Mouse (Mus musculus): ENCODE results near the gene Wfdc3. TPM values are rescaled to one million over a fixed set of nuclear protein-coding genes. Genes with fewer than 3 reads are reported as not detected.

The Wfdc3 gene
- polyA plus RNA-seq (2015; fragmentation: Nextera tagmentation; extraction: Ambion mirVana), result 0.64 and 1.1 TPM in 2 replicates

DNA sequence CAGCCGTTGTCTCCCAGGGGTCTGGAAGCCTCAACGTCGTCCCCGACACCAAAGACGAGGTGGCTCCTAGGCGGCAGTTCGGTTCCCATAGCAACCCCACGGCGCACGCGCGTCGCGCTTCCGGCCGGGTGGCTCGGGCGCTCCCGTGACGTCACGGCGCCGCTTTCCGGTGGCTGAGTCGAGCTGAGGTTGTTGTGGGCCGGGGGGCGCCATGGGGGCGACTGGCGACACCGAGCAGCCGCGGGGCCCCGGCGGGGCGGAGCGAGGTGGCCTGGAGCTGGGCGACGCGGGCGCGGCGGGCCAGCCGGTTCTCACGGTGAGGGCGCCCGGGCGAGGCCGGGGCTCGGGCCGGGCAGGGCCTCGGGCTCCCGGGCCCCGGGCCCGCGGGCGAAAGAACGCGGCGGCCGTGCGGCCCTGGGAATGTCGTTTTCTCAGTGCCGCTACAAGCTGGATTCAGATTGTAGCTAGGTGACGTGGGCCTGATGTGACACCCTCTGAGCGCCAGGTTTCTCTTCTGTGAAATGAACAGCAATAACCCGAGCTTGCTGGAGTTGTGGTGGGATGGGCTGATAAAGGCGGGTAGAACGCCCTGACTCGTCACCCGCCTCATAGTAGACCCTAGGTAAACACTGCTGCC, at the start of gene Wfdc3, which contains the start of gene Dnttip1:
Gene Wfdc3 (minus strand): TSS at position 89 of the 637 bp plus-strand sequence.
Gene Dnttip1 (plus strand): TSS at position 141 of the 637 bp plus-strand sequence.
- Histone ChIP-seq H3K4me3 (replicated peaks; ENCODE audit: low read depth, low read length) (peak within 1 kb of the TSS; percentile 93), H3K9ac (ENCODE audit: low read depth, low read length) (peak within 1 kb of the TSS; percentile 96), H3K9me3 (replicated peaks; ENCODE audit: low read length) (no peaks in the 10 kb centered on the region), H3K27me3 (ENCODE audit: insufficient read depth, low read length) (no peaks in the 10 kb centered on the region), H3K4me1 (replicated peaks; ENCODE audit: insufficient read depth, low read length) (peaks cover 13% of the 10 kb centered on the region; the same call in 1 of the 2 replicates), H3K4me2 (ENCODE audit: low read length) (peak within 1 kb of the TSS; percentile 94), H3K36me3 (ENCODE audit: insufficient read depth, low read length) (peaks cover 11% of the 10 kb centered on the region), H3K27ac (peak within 1 kb of the TSS; percentile 76)
- under 1% methylated on average over 70 of the region's 70 CpGs for WGBS
- peak; percentile 85 for ATAC-seq (replicated peaks; ENCODE audit: low FRiP score, low read depth)
- no peak for TF ChIP-seq CTCF (IDR thresholded peaks at IDR 0.05; ENCODE audit: low read depth)
- peak; percentile 91 for DNase-seq (ENCODE audit: low spot score)

DNA sequence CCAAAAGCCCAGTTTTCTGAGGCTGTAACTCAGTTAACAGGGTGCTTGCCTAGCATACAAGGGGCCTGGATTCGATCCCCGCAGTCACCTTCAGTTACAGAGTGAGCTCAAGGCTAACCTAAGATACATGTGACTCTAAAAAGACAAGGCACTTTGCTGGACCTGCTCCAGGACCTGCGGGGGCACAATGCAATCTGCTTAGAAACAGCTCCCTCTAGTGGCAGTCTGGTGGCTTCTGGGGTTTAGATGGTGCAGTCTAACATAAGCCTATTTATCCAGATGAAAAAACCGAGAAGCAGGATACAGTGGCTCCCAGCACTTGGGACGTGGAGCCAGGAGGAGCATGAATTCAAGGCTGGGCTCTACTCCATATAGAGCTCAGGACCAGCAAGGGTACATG, 48.6 kb upstream of the Wfdc3 start:
- ATAC-seq (replicated peaks; ENCODE audit: low FRiP score, low read depth), result peak; percentile 44; the same call in 1 of the 2 replicates
- peaks cover 46% of the 10 kb centered on the region for H3K36me3 ChIP-seq (ENCODE audit: insufficient read depth, low read length)

DNA sequence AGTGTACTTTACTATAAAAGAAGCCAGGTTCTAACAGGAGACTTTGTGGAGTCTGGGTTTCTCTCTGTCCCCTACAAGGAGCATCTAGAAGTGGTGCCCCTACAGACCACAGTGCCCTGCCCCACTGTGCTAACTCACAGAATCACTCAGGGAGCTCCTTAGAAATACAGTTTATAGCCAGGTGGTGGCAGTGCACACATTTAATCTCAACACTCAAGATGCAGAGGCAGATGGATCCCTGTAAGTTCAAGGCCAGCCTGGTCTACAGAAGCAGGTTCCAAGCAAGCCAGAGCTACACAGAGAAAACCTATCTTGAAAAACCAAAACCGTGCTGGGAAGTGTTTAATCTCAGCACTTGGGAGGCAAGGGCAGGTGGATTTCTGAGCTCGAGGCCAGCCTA, 48.0 kb upstream of the Wfdc3 start:
- Histone ChIP-seq H3K4me1 (replicated peaks; ENCODE audit: insufficient read depth, low read length) (no peaks in the 10 kb centered on the region), H3K9me3 (replicated peaks; ENCODE audit: low read length) (no peaks in the 10 kb centered on the region), H3K4me3 (replicated peaks; ENCODE audit: low read depth, low read length) (no peak overlapping the region), H3K9ac (ENCODE audit: low read depth, low read length) (no peak overlapping the region), H3K4me2 (ENCODE audit: low read length) (no peak overlapping the region), H3K36me3 (ENCODE audit: insufficient read depth, low read length) (peaks cover 46% of the 10 kb centered on the region), H3K27ac (no peak overlapping the region), H3K27me3 (ENCODE audit: insufficient read depth, low read length) (no peaks in the 10 kb centered on the region)
- no peak for ATAC-seq (replicated peaks; ENCODE audit: low FRiP score, low read depth)
- peak; percentile 24; the same call in 1 of the 2 replicates for TF ChIP-seq CTCF (IDR thresholded peaks at IDR 0.05; ENCODE audit: low read depth)
- peak; percentile 36 for DNase-seq (ENCODE audit: low spot score)
- whole genome bisulfite sequencing, result 93% methylated on average over 2 of the region's 2 CpGs

More for the DNA sequence above, 48.6 kb upstream of the Wfdc3 start:
- no peak overlapping the region for H3K4me3 ChIP-seq (replicated peaks; ENCODE audit: low read depth, low read length)
- TF ChIP-seq CTCF (IDR thresholded peaks at IDR 0.05; ENCODE audit: low read depth), result peak; percentile 91
- H3K4me1 ChIP-seq (replicated peaks; ENCODE audit: insufficient read depth, low read length), result no peaks in the 10 kb centered on the region
- 31% methylated on average over 5 of the region's 5 CpGs for WGBS
- DNase-seq (ENCODE audit: low spot score), result peak; percentile 91
- no peak overlapping the region for H3K27ac ChIP-seq
- H3K9ac ChIP-seq (ENCODE audit: low read depth, low read length), result no peak overlapping the region
- no peak overlapping the region for H3K4me2 ChIP-seq (ENCODE audit: low read length)
- no peaks in the 10 kb centered on the region for H3K27me3 ChIP-seq (ENCODE audit: insufficient read depth, low read length)
- H3K9me3 ChIP-seq (replicated peaks; ENCODE audit: low read length), result no peaks in the 10 kb centered on the region

DNA sequence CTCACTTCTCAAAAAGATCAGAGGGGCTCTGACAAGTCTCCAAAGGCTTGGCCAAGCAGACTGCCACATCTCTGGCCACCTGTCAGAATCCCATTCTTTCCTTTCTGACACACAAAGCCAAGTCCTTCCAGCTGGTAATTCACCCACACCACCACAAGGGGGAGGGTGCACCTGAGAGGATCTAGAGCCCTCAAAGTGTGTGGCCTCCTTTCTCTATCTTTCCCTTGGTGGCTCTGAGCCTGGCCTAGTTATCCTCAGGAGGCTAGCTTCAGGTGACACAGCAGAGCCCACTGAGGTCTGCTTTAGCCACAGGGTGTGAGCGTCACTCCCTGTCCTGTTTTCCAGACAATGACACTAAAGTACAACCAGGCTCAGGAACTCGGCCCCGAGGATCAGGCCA, 47.5 kb upstream of the Wfdc3 start:
- peaks cover 46% of the 10 kb centered on the region for H3K36me3 ChIP-seq (ENCODE audit: insufficient read depth, low read length)
- no peaks in the 10 kb centered on the region; the same call in 1 of the 2 replicates for H3K4me1 ChIP-seq (replicated peaks; ENCODE audit: insufficient read depth, low read length)
- H3K9me3 ChIP-seq (replicated peaks; ENCODE audit: low read length), result no peaks in the 10 kb centered on the region
- H3K27ac ChIP-seq, result no peak overlapping the region
- peak; percentile 72 for TF ChIP-seq CTCF (IDR thresholded peaks at IDR 0.05; ENCODE audit: low read depth)
- H3K27me3 ChIP-seq (ENCODE audit: insufficient read depth, low read length), result no peaks in the 10 kb centered on the region
- H3K4me2 ChIP-seq (ENCODE audit: low read length), result no peak overlapping the region
- DNase-seq (ENCODE audit: low spot score), result peak; percentile 55
- no peak; the same call in 1 of the 2 replicates for ATAC-seq (replicated peaks; ENCODE audit: low FRiP score, low read depth)
- 71% methylated on average over 3 of the region's 3 CpGs for WGBS
- H3K4me3 ChIP-seq (replicated peaks; ENCODE audit: low read depth, low read length), result no peak overlapping the region
- no peak overlapping the region for H3K9ac ChIP-seq (ENCODE audit: low read depth, low read length)

DNA sequence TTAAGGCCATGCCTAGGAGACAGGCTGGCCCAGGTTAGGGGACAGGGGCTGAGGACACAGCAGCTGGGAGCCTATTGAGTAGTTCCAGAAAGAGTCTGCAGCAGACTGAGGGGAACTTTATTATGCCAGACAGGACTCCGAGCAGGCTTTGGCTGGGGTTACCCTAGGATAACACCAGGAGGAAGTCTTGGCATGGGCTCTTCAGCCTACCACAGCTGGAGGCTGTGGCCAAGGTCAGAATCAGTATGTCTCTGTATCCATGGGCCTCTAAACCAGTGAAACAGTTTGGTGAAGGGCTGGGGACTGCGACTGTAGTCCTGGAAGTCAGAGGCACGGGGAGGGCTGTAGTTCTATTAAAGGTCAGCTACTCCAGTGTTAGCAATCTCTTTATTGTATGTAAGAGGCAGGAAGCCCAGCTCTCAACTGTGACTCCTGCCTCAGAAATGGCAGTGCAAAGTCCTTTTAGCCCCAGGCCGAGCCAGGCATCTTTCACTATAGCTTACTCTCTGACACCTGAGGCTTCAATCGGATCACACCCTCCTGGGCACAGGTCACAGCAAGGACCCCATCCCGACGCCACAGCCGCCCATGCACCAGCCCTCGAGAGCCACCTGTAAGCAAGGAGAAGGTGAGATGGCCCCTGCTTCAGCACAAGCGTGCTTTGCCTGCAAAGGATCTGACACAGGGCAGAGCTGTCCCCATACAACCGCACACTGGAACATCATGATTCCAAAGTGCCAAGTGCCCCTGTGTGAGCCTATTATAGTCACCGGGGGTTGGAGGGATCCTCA, 46.9 kb upstream of the Wfdc3 start:
- Histone ChIP-seq H3K4me3 (replicated peaks; ENCODE audit: low read depth, low read length) (no peak overlapping the region), H3K36me3 (ENCODE audit: insufficient read depth, low read length) (peaks cover 46% of the 10 kb centered on the region), H3K27ac (no peak overlapping the region), H3K27me3 (ENCODE audit: insufficient read depth, low read length) (no peaks in the 10 kb centered on the region), H3K4me2 (ENCODE audit: low read length) (no peak overlapping the region), H3K4me1 (replicated peaks; ENCODE audit: insufficient read depth, low read length) (no peaks in the 10 kb centered on the region; the same call in 1 of the 2 replicates), H3K9me3 (replicated peaks; ENCODE audit: low read length) (no peaks in the 10 kb centered on the region), H3K9ac (ENCODE audit: low read depth, low read length) (no peak overlapping the region)
- TF ChIP-seq CTCF (IDR thresholded peaks at IDR 0.05; ENCODE audit: low read depth), result no peak
- no peak for DNase-seq (ENCODE audit: low spot score)
- no peak for ATAC-seq (replicated peaks; ENCODE audit: low FRiP score, low read depth)
- 90% methylated on average over 12 of the region's 12 CpGs for WGBS

GRCm38 (mm10) chr2:164791841-164792261, 46.1 kb upstream of the Wfdc3 start:
- Histone ChIP-seq H3K9ac (ENCODE audit: low read depth, low read length) (no peak overlapping the region), H3K27ac (no peak overlapping the region), H3K4me2 (ENCODE audit: low read length) (no peak overlapping the region), H3K9me3 (replicated peaks; ENCODE audit: low read length) (no peaks in the 10 kb centered on the region), H3K36me3 (ENCODE audit: insufficient read depth, low read length) (peaks cover 43% of the 10 kb centered on the region), H3K27me3 (ENCODE audit: insufficient read depth, low read length) (no peaks in the 10 kb centered on the region), H3K4me3 (replicated peaks; ENCODE audit: low read depth, low read length) (no peak overlapping the region), H3K4me1 (replicated peaks; ENCODE audit: insufficient read depth, low read length) (no peaks in the 10 kb centered on the region; the same call in 1 of the 2 replicates)
- no peak for ATAC-seq (replicated peaks; ENCODE audit: low FRiP score, low read depth)
- WGBS, result 91% methylated on average over 18 of the region's 18 CpGs
- TF ChIP-seq CTCF (IDR thresholded peaks at IDR 0.05; ENCODE audit: low read depth), result no peak
- no peak for DNase-seq (ENCODE audit: low spot score)
